8 mouse cellular contexts compared by ENCODE assay signal in genomic region chr4:43443511-43443910, GRCm38 (mm10). TPM values are rescaled to one million over a fixed set of nuclear protein-coding genes. Genes with fewer than 3 reads are reported as not detected.
A peak's percentile ranks its signal among the peaks of the same experiment; 100 is the strongest.
DNase-seq lines count a peak whose midpoint lies in the region; ATAC-seq and TF ChIP-seq lines count a peak whose summit lies in the region.

No protein-coding gene starts in this region.

- peak overlapping the region; percentile 98 for H3K9ac ChIP-seq in heart, postnatal 0 days (replicated peaks; ENCODE audit: low read depth, low read length)
- H3K9ac ChIP-seq in liver, embryonic 12.5 days: peak overlapping the region; percentile 87

- WGBS in heart, postnatal 0 days: 3% methylated on average over 27 of the region's 28 CpGs
- 9% methylated on average over 27 of the region's 28 CpGs for WGBS in liver, embryonic 12.5 days (ENCODE audit: insufficient replicate concordance)

- H3K9me3 ChIP-seq in heart, postnatal 0 days (replicated peaks; ENCODE audit: control insufficient read depth, low read length): no peaks in the 10 kb centered on the region
- H3K9me3 ChIP-seq in liver, embryonic 12.5 days (replicated peaks): no peaks in the 10 kb centered on the region

- peak overlapping the region; percentile 97 for H3K27ac ChIP-seq in heart, postnatal 0 days (ENCODE audit: low read depth)
- H3K27ac ChIP-seq in liver, embryonic 12.5 days: 0 out of 2 replicates have a peak overlapping the region, but pooled peaks have one; percentile 51

- TF ChIP-seq CTCF in heart, postnatal 0 days (IDR thresholded peaks at IDR 0.05; ENCODE audit: low read depth): no peak

- H3K27me3 ChIP-seq in heart, postnatal 0 days (ENCODE audit: control insufficient read depth, insufficient read depth, low read length): no peaks in the 10 kb centered on the region
- peaks cover 35% of the 10 kb centered on the region for H3K27me3 ChIP-seq in liver, embryonic 12.5 days (replicated peaks)

- H3K4me1 ChIP-seq in heart, postnatal 0 days (ENCODE audit: control insufficient read depth, insufficient read depth): 0 out of 2 replicates have a peak, but pooled peaks cover 8% of the 10 kb centered on the region
- peaks cover 22% of the 10 kb centered on the region for H3K4me1 ChIP-seq in liver, embryonic 12.5 days

- DNase-seq in cerebellum, postnatal 36 days: no peak
- peak; percentile 51 for DNase-seq in urinary bladder, adult 2 months (ENCODE audit: low spot score)
- DNase-seq in urinary bladder, postnatal 36 days (ENCODE audit: low spot score in 2 of 2): no peak
- DNase-seq in heart, postnatal 0 days (ENCODE audit: low spot score): no peak
- DNase-seq in spleen, postnatal 36 days (ENCODE audit: low spot score in 2 of 2): peak; percentile 29 to 32
- no peak for DNase-seq in right cerebral cortex, adult 2 months (ENCODE audit: low spot score in 2 of 2)

- H3K4me2 ChIP-seq in heart, postnatal 0 days (ENCODE audit: low read depth, low read length): peak overlapping the region; percentile 99
- H3K4me2 ChIP-seq in liver, embryonic 12.5 days: peak overlapping the region; percentile 99

- peaks cover 37% of the 10 kb centered on the region for H3K36me3 ChIP-seq in heart, postnatal 0 days (replicated peaks; ENCODE audit: control insufficient read depth, insufficient read depth, low read length)
- H3K36me3 ChIP-seq in liver, embryonic 12.5 days: peaks cover 24% of the 10 kb centered on the region

- peak overlapping the region; percentile 92 for H3K4me3 ChIP-seq in heart, postnatal 0 days (ENCODE audit: low read depth, low read length)
- peak overlapping the region; percentile 76 for H3K4me3 ChIP-seq in liver, embryonic 12.5 days

- no peak for TF ChIP-seq EP300 in heart, postnatal 0 days (IDR thresholded peaks at IDR 0.05; ENCODE audit: low read depth)

- peak; percentile 5; the same call in 1 of the 2 replicates for ATAC-seq in cerebellum, adult (ENCODE audit: insufficient number of reproducible peaks, low FRiP score, low TSS enrichment)
- peak; percentile 4; the same call in 1 of the 2 replicates for ATAC-seq in heart, postnatal 0 days (ENCODE audit: insufficient read depth, low read depth)
- ATAC-seq in liver, embryonic 12.5 days: no peak

RNA-seq across cellular contexts. Expression of gene Tesk1, which starts 1.8 kb away (rescaled TPM):
- 25.8 and 34.2 TPM in 2 replicates for polyA plus RNA-seq in urinary bladder, adult 2 months (2012; rRNA removed)
- total RNA-seq in heart, postnatal 0 days (2014; rRNA removed; ENCODE audit: low replicate concordance): 51.3 and 55.5 TPM in 2 replicates
- polyA plus RNA-seq in heart, postnatal 0 days (2015; fragmentation: Nextera tagmentation; extraction: Ambion mirVana): 3.9 and 5.1 TPM in 2 replicates
- polyA plus RNA-seq in liver, embryonic 12.5 days (2016; fragmentation: Nextera tagmentation; extraction: Ambion mirVana): 2.8 and 3.2 TPM in 2 replicates

RNA-seq across cellular contexts. Expression of gene Cd72, which starts 10.9 kb away (rescaled TPM):
- 2.4 and 4.6 TPM in 2 replicates for polyA plus RNA-seq in urinary bladder, adult 2 months (2012; rRNA removed)
- total RNA-seq in heart, postnatal 0 days (2014; rRNA removed; ENCODE audit: low replicate concordance): 0.08 and 0.81 TPM in 2 replicates
- 3.4 TPM in 2 replicates for polyA plus RNA-seq in heart, postnatal 0 days (2015; fragmentation: Nextera tagmentation; extraction: Ambion mirVana)
- polyA plus RNA-seq in liver, embryonic 12.5 days (2016; fragmentation: Nextera tagmentation; extraction: Ambion mirVana): 1.1 TPM in 2 replicates

RNA-seq across cellular contexts. Expression of gene Fam166b, which starts 14.6 kb away (rescaled TPM):
- polyA plus RNA-seq in urinary bladder, adult 2 months (2012; rRNA removed): 0.55 and 0.59 TPM in 2 replicates
- total RNA-seq in heart, postnatal 0 days (2014; rRNA removed; ENCODE audit: low replicate concordance): not detected in 2 replicates
- polyA plus RNA-seq in heart, postnatal 0 days (2015; fragmentation: Nextera tagmentation; extraction: Ambion mirVana): 0.14 and 0.25 TPM in 2 replicates
- polyA plus RNA-seq in liver, embryonic 12.5 days (2016; fragmentation: Nextera tagmentation; extraction: Ambion mirVana): not detected in 2 replicates

RNA-seq across cellular contexts. Expression of gene Sit1, which starts 40.0 kb away (rescaled TPM):
- 0.22 and 0.41 TPM in 2 replicates for polyA plus RNA-seq in urinary bladder, adult 2 months (2012; rRNA removed)
- 2.8 TPM in 1 of 2 replicates, not detected in the other for total RNA-seq in heart, postnatal 0 days (2014; rRNA removed; ENCODE audit: low replicate concordance)
- polyA plus RNA-seq in heart, postnatal 0 days (2015; fragmentation: Nextera tagmentation; extraction: Ambion mirVana): not detected in 2 replicates
- not detected in 2 replicates for polyA plus RNA-seq in liver, embryonic 12.5 days (2016; fragmentation: Nextera tagmentation; extraction: Ambion mirVana)

RNA-seq across cellular contexts. Expression of gene Ccdc107, which starts 49.2 kb away (rescaled TPM):
- 272 and 290 TPM in 2 replicates for polyA plus RNA-seq in urinary bladder, adult 2 months (2012; rRNA removed)
- total RNA-seq in heart, postnatal 0 days (2014; rRNA removed; ENCODE audit: low replicate concordance): 26.6 and 44.0 TPM in 2 replicates
- polyA plus RNA-seq in heart, postnatal 0 days (2015; fragmentation: Nextera tagmentation; extraction: Ambion mirVana): 81.7 and 82.4 TPM in 2 replicates
- polyA plus RNA-seq in liver, embryonic 12.5 days (2016; fragmentation: Nextera tagmentation; extraction: Ambion mirVana): 38.3 and 40.0 TPM in 2 replicates

Comparison
In these comparisons a context has a peak if more than half of its experiments do, and no peak if none do; other contexts are left out.
1. DNase-seq: peak in urinary bladder, adult 2 months (single experiment) and spleen, postnatal 36 days (2 of 2); none in cerebellum, postnatal 36 days (0 of 2), urinary bladder, postnatal 36 days (0 of 2), heart, postnatal 0 days (single experiment) and right cerebral cortex, adult 2 months (0 of 2).